Mouse (Mus musculus) intestine, embryonic 14.5 days (tissue): ENCODE measurements at regions not wholly inside any gene's neighbourhood (a gene's known extent, or its start where the extent isn't known, plus 50 kb on each side); places are given as distances from the start of the nearest gene placed in this dataset.

Source experiments
- ATAC-seq: fragments of 200-750 bp; cut with Nextera tagmentation; replicated peaks from 2 replicates; pipeline ENCODE4 v1.8.0; 2017; ENCODE audit warnings: low read depth, moderate number of reproducible peaks, moderate TSS enrichment, moderate library complexity; ENCODE audit not compliant: low FRiP score, low TSS enrichment
- DNase-seq: peaks from one replicate; pipeline ENCODE4 v3.0.0-alpha.2; 2018; ENCODE audit warnings: low spot score
- H3K27ac ChIP-seq: fragments of 300-500 bp; sonication (generic); 2 replicates; pipeline ENCODE4 v1.5.1; 2014; ENCODE audit warnings: low read depth, mild to moderate bottlenecking, control low read depth
- H3K27me3 ChIP-seq: fragments of 300-500 bp; sonication (generic); replicated peaks from 2 replicates; pipeline ENCODE4 v1.6.1; 2014; ENCODE audit warnings: low read length, control low read depth; ENCODE audit not compliant: control insufficient read depth, insufficient read depth
- H3K36me3 ChIP-seq: fragments of 300-500 bp; sonication (generic); 2 replicates; pipeline ENCODE4 v1.6.1; 2014; ENCODE audit warnings: low read length, control low read depth; ENCODE audit not compliant: control insufficient read depth, insufficient read depth
- H3K4me1 ChIP-seq: fragments of 300-500 bp; sonication (generic); replicated peaks from 2 replicates; pipeline ENCODE4 v1.6.1; 2014; ENCODE audit warnings: low read length, control low read depth, mixed read lengths; ENCODE audit not compliant: control insufficient read depth, insufficient read depth
- H3K4me2 ChIP-seq: fragments of 300-500 bp; sonication (generic); 2 replicates; pipeline ENCODE4 v1.6.1; 2014; ENCODE audit warnings: low read length
- H3K4me3 ChIP-seq: fragments of 300-500 bp; sonication (generic); 2 replicates; pipeline ENCODE4 v1.5.1; 2014; ENCODE audit warnings: low read depth, low read length, control low read depth, mixed read lengths
- H3K9ac ChIP-seq: fragments of 300-500 bp; sonication (generic); 2 replicates; pipeline ENCODE4 v1.6.1; 2014; ENCODE audit warnings: mild to moderate bottlenecking, low read length
- H3K9me3 ChIP-seq: fragments of 300-500 bp; sonication (generic); 2 replicates; pipeline ENCODE4 v1.6.1; 2016; ENCODE audit warnings: low read length, control low read depth; ENCODE audit not compliant: control insufficient read depth
- WGBS: fragments of 180-500 bp; shearing (Covaris S2); extraction: QIAGEN DNeasy Blood & Tissue Kit; methylation state at CpG from one replicate; pipeline ENCODE4 v1.1.7; 2014; 5-methylcytosine and 5-hydroxymethylcytosine counted together

DNA sequence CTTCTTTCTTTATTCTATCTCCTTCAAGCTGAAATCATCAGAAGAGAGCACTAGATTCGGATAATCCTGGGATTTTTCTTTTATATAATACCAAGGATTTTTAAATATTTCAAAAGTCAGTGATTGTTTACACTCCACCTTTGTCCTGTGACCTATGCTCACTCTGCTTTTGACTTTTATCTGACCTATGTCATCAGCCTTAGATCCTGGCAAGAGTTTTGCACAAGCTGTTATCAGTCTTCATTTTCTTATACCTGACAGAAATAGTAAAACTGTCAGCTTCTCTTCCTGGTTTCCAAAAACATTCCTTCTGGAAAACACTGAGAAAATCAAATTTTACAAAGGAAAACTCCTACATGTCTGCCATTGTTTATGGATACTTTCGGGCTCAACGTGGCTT lies 168.3 kb upstream of the Zic4 start:
- Histone ChIP-seq H3K4me2 (no peak overlapping the region), H3K4me1 (no peaks in the 10 kb centered on the region), H3K36me3 (no peaks in the 10 kb centered on the region), H3K9me3 (no peaks in the 10 kb centered on the region), H3K4me3 (no peak overlapping the region), H3K27ac (no peak overlapping the region), H3K9ac (no peak overlapping the region), H3K27me3 (no peaks in the 10 kb centered on the region)
- no peak for DNase-seq
- WGBS: 77% methylated on average over 3 of the region's 3 CpGs
- no peak for ATAC-seq

GRCm38 (mm10) chr9:91207281-91207680 lies 154.9 kb upstream of the Zic4 start:
- Histone ChIP-seq H3K4me1 (no peaks in the 10 kb centered on the region), H3K4me3 (no peak overlapping the region), H3K36me3 (no peaks in the 10 kb centered on the region), H3K9me3 (no peaks in the 10 kb centered on the region), H3K27me3 (no peaks in the 10 kb centered on the region), H3K9ac (no peak overlapping the region), H3K4me2 (no peak overlapping the region), H3K27ac (no peak overlapping the region)
- no peak for DNase-seq
- no peak for ATAC-seq
- WGBS: 66% methylated on average over 2 of the region's 2 CpGs

- ATAC-seq: no peak
Measured at GRCm38 (mm10) chr9:91227673-91228440, 134.4 kb upstream of the Zic4 start.

DNA sequence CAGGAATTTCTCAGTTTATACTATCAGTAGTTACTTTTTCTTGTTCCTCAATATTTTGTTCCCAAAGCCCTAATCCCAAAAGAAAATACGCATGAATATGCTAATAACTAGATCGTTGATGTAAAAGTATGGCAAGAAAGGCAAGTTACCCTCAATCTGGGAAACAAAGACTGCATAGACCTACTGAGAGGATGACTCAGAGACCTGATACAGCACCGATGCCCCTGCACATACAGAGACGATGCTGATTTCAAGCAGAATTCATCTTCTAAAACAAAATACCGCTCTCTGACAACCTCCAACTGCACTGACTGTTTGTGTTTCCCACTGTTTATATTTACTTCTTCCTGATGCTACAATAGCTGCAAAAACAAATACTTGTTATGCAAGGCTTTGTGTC lies 133.7 kb upstream of the Zic4 start:
- Histone ChIP-seq H3K9ac (no peak overlapping the region), H3K27ac (no peak overlapping the region), H3K4me1 (no peaks in the 10 kb centered on the region), H3K9me3 (no peaks in the 10 kb centered on the region), H3K36me3 (no peaks in the 10 kb centered on the region), H3K4me2 (no peak overlapping the region), H3K4me3 (no peak overlapping the region), H3K27me3 (no peaks in the 10 kb centered on the region)
- ATAC-seq (no peak), DNase-seq (no peak)
- WGBS: 64% methylated on average over 5 of the region's 5 CpGs

More at GRCm38 (mm10) chr9:91227673-91228440, 134.4 kb upstream of the Zic4 start:
- H3K4me3 ChIP-seq: no peak overlapping the region
- DNase-seq: no peak
- H3K4me2 ChIP-seq: no peak overlapping the region
- H3K36me3 ChIP-seq: no peaks in the 10 kb centered on the region
- H3K4me1 ChIP-seq: no peaks in the 10 kb centered on the region
- H3K9me3 ChIP-seq: no peaks in the 10 kb centered on the region
- WGBS: 57% methylated on average over 10 of the region's 10 CpGs
- no peak overlapping the region for H3K27ac ChIP-seq
- no peak overlapping the region for H3K9ac ChIP-seq
- no peaks in the 10 kb centered on the region for H3K27me3 ChIP-seq

DNA sequence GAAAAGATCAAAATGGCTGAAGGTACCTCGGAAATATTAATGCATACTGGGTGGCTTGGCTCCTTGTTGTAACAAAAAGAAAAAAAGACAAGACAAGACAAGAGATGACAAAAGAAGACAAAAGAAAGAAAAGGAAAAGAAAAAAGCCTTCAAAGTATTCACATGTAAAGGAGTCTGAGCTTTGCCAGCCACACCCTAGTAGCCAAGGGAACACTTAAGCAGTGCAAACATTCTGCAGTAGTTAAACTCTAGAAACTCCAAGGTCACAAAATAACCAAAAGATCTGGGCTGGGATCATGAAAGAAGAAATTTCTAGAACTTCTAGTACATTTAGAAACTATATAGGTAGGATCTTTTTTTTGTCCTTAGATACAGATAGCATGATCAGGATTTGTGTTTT lies 108.3 kb upstream of the Zic4 start:
- ATAC-seq: no peak
- DNase-seq: no peak
- Histone ChIP-seq H3K4me1 (no peaks in the 10 kb centered on the region), H3K36me3 (no peaks in the 10 kb centered on the region), H3K9me3 (no peaks in the 10 kb centered on the region), H3K27me3 (no peaks in the 10 kb centered on the region), H3K4me2 (no peak overlapping the region), H3K27ac (no peak overlapping the region), H3K9ac (no peak overlapping the region), H3K4me3 (no peak overlapping the region)
- 89% methylated on average over 1 of the region's 1 CpGs for WGBS

DNA sequence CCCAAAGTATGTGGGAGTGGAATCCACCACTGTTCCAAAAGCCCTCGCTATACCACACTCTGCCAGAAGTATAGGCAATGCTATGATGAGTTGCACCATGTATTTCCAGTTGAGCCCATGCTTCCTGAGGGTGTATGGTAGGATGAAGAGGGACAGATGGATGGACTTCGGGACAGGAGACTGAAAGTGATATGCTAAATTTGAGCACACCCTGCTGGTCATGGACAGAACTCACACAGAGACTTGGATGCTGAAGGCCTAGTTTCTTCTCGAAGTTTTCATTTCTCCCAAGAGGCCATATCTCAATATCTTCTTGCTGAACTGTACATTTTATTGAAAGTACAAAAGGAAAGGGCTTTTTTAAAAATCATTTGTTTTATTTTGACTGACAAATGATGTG lies 70.9 kb upstream of the Zic4 start:
- Histone ChIP-seq H3K9ac (no peak overlapping the region), H3K27me3 (no peaks in the 10 kb centered on the region), H3K9me3 (no peaks in the 10 kb centered on the region), H3K36me3 (no peaks in the 10 kb centered on the region), H3K4me1 (no peaks in the 10 kb centered on the region), H3K4me2 (no peak overlapping the region), H3K4me3 (no peak overlapping the region), H3K27ac (no peak overlapping the region)
- DNase-seq (no peak), ATAC-seq (no peak)
- WGBS: 67% methylated on average over 3 of the region's 3 CpGs
